Mouse (Mus musculus) heart, adult 8-10 months (tissue): ENCODE results near the gene Klrb1b. TPM values are rescaled to one million over a fixed set of nuclear protein-coding genes. Genes with fewer than 3 reads are reported as not detected.
"Not testable (repeated sequence)": the region's sequence is repeated elsewhere in the genome, so short reads cannot be mapped to it uniquely, and the experiment has no call there.

ENCODE experiments used
- DNase-seq: peaks from one replicate; pipeline ENCODE4 v3.0.0; 2022; ENCODE audit warnings: low spot score
- total RNA-seq, 4 experiments: library from RNA; stranded (reverse); gene quantifications; 2 replicates each; pipeline ENCODE4 v1.2.4; 2022

The Klrb1b gene
- total RNA-seq, 4 experiments from 2014 or later, result not detected

- peak; percentile 90 for DNase-seq
Measured at GRCm38 (mm10) chr6:128799144-128799895, 26.8 kb downstream of the Klrb1b start.

- peak; percentile 73 for DNase-seq
Measured at GRCm38 (mm10) chr6:128798772-128799143, 27.4 kb downstream of the Klrb1b start.

- DNase-seq, result no peak
Measured at GRCm38 (mm10) chr6:128797936-128798771, 28.0 kb downstream of the Klrb1b start.

GRCm38 (mm10) chr6:128797185-128797905 lies 28.8 kb downstream of the Klrb1b start:
- DNase-seq, result no peak

GRCm38 (mm10) chr6:128796321-128796955 lies 29.7 kb downstream of the Klrb1b start:
- DNase-seq, result no peak

- no peak for DNase-seq
Measured at GRCm38 (mm10) chr6:128793734-128794133, 32.4 kb downstream of the Klrb1b start.

GRCm38 (mm10) chr6:128790491-128790994 lies 35.6 kb downstream of the Klrb1b start:
- DNase-seq, result not testable (repeated sequence)

GRCm38 (mm10) chr6:128789115-128789514 lies 37.0 kb downstream of the Klrb1b start, which contains the start of gene Klrb1c:
Klrb1c (minus strand) TSS chr6:128789215.
- no peak for DNase-seq

- DNase-seq, result no peak
Measured at GRCm38 (mm10) chr6:128788517-128788916, 37.6 kb downstream of the Klrb1b start.

- not testable (repeated sequence) for DNase-seq
Measured at GRCm38 (mm10) chr6:128786396-128786795, 39.7 kb downstream of the Klrb1b start.

- DNase-seq, result no peak
Measured at GRCm38 (mm10) chr6:128769481-128770253, 56.5 kb downstream of the Klrb1b start.

- no peak for DNase-seq
Measured at GRCm38 (mm10) chr6:128768047-128768446, 58.1 kb downstream of the Klrb1b start.

GRCm38 (mm10) chr6:128766486-128767254 lies 59.5 kb downstream of the Klrb1b start:
- DNase-seq, result not testable (repeated sequence)

GRCm38 (mm10) chr6:128765211-128765610 lies 60.9 kb downstream of the Klrb1b start:
- DNase-seq, result no peak

GRCm38 (mm10) chr6:128764598-128764997 lies 61.5 kb downstream of the Klrb1b start:
- DNase-seq, result no peak

- peak; percentile 97 for DNase-seq
Measured at GRCm38 (mm10) chr6:128763736-128764523, 62.2 kb downstream of the Klrb1b start.
